Mouse (Mus musculus): ENCODE results near the gene Mrgbp. TPM values are rescaled to one million over a fixed set of nuclear protein-coding genes. Genes with fewer than 3 reads are reported as not detected.

Mrgbp gene
- total RNA-seq, 2 experiments from 2014 or later: 7.1 to 10.4 TPM

- ATAC-seq (replicated peaks; ENCODE audit: low FRiP score, poor library complexity, severe bottlenecking): no peak
Measured at GRCm38 (mm10) chr2:180583154-180583507, 2.0 kb downstream of the Mrgbp start.

GRCm38 (mm10) chr2:180588736-180589122 lies 7.6 kb downstream of the Mrgbp start:
- ATAC-seq (replicated peaks; ENCODE audit: low FRiP score, poor library complexity, severe bottlenecking): peak; percentile 10; the same call in 1 of the 2 replicates

- ATAC-seq (replicated peaks; ENCODE audit: low FRiP score, poor library complexity, severe bottlenecking): peak; percentile 88
Measured at GRCm38 (mm10) chr2:180589123-180589831, 8.2 kb downstream of the Mrgbp start, which contains the start of gene Ogfr. TSS of gene Ogfr (plus strand) at chr2:180589245.

GRCm38 (mm10) chr2:180597490-180597889 lies 16.4 kb downstream of the Mrgbp start, which contains the start of gene Col9a3:
TSS of gene Col9a3 (plus strand) at chr2:180597790.
- ATAC-seq (replicated peaks; ENCODE audit: low FRiP score, poor library complexity, severe bottlenecking): no peak

DNA sequence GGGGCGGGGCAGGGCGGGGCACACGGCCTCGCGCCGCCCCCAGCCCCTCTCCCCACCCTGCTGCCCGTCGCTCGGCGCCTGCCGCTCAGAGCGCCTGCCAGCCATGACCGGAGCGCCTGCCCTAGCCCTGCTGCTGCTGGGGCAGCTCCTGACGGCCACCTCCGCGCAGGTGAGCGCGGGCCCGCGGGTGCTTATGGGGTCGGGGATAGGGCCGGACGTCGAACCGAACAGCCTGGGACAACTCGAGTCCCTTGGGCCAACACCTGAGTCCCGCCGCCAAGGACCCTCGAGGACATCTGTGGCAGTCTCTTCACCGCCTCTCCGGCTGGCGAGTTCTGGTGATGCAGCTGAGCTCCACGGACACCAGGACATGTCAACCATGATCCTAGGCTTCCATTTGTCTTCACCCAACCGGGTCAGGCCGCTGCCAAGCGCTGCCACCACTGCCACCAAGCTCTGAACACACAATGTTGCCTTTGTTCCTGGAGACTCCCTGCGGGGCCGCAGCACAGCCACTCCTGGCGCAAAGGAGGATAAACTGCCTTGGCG lies 17.1 kb downstream of the Mrgbp start:
- ATAC-seq (replicated peaks; ENCODE audit: low FRiP score, poor library complexity, severe bottlenecking): no peak

- ATAC-seq (replicated peaks; ENCODE audit: low FRiP score, poor library complexity, severe bottlenecking): no peak
Measured at GRCm38 (mm10) chr2:180600569-180601021, 19.5 kb downstream of the Mrgbp start.

DNA sequence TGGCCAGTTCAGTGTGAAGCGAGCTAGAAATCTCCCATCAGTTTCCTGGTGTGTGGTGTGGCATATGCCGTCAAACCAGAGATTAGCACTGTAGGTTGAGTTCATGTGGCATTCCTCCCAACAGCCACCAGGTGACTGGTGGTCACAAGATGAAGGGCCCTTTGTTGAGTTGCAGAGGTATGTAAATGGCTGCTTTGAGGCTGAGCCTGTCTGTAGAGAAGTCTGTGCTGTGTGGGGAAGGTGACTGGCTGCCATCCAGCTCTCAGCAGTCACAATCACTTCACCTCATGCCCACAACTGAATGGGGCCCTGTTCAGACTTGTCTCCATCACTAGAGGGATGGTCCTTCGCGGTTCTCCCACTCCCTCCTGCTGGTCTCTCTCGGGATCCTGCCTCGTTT lies 23.7 kb downstream of the Mrgbp start:
- ATAC-seq (replicated peaks; ENCODE audit: low FRiP score, poor library complexity, severe bottlenecking): no peak

- ATAC-seq (replicated peaks; ENCODE audit: low FRiP score, poor library complexity, severe bottlenecking): no peak
Measured at GRCm38 (mm10) chr2:180610283-180610682, 29.2 kb downstream of the Mrgbp start.

GRCm38 (mm10) chr2:180611882-180612281 lies 30.8 kb downstream of the Mrgbp start:
- no peak for ATAC-seq (replicated peaks; ENCODE audit: low FRiP score, poor library complexity, severe bottlenecking)

Other genes with a start within 250 kb of the Mrgbp start
- gene Gata5, start 246.6 kb upstream of the Mrgbp start, total RNA-seq (2015; ENCODE audit: low replicate concordance): not detected in 2 replicates
- gene Gata5, start 246.6 kb upstream of the Mrgbp start, total RNA-seq (2017; ENCODE audit: low replicate concordance): not detected in 2 replicates
- 4.4 and 4.6 TPM in 2 replicates for gene Slco4a1, start 125.1 kb upstream of the Mrgbp start, total RNA-seq (2015; ENCODE audit: low replicate concordance)
- gene Slco4a1, start 125.1 kb upstream of the Mrgbp start, total RNA-seq (2017; ENCODE audit: low replicate concordance): 2.4 and 3.2 TPM in 2 replicates
- gene Ntsr1, start 81.3 kb upstream of the Mrgbp start, total RNA-seq (2015; ENCODE audit: low replicate concordance): not detected in 2 replicates
- gene Ntsr1, start 81.3 kb upstream of the Mrgbp start, total RNA-seq (2017; ENCODE audit: low replicate concordance): not detected in 2 replicates
- 11.5 and 18.8 TPM in 2 replicates for gene Ogfr, start 7.9 kb downstream of the Mrgbp start, total RNA-seq (2015; ENCODE audit: low replicate concordance)
- gene Ogfr, start 7.9 kb downstream of the Mrgbp start, total RNA-seq (2017; ENCODE audit: low replicate concordance): 22.2 and 27.9 TPM in 2 replicates
- gene Col9a3, start 16.5 kb downstream of the Mrgbp start, total RNA-seq (2015; ENCODE audit: low replicate concordance): not detected in 2 replicates
- 0.94 and 2.2 TPM in 2 replicates for gene Col9a3, start 16.5 kb downstream of the Mrgbp start, total RNA-seq (2017; ENCODE audit: low replicate concordance)
- not detected in 2 replicates for gene Tcfl5, start 61.4 kb downstream of the Mrgbp start, total RNA-seq (2015; ENCODE audit: low replicate concordance)
- gene Tcfl5, start 61.4 kb downstream of the Mrgbp start, total RNA-seq (2017; ENCODE audit: low replicate concordance): not detected in 2 replicates
- gene Dido1, start 128.7 kb downstream of the Mrgbp start, total RNA-seq (2015; ENCODE audit: low replicate concordance): 25.2 and 25.3 TPM in 2 replicates
- 45.2 and 57.2 TPM in 2 replicates for gene Dido1, start 128.7 kb downstream of the Mrgbp start, total RNA-seq (2017; ENCODE audit: low replicate concordance)
- gene Gid8, start 128.8 kb downstream of the Mrgbp start, total RNA-seq (2015; ENCODE audit: low replicate concordance): 49.8 and 77.7 TPM in 2 replicates
- gene Gid8, start 128.8 kb downstream of the Mrgbp start, total RNA-seq (2017; ENCODE audit: low replicate concordance): 113 and 114 TPM in 2 replicates
- gene Slc17a9, start 144.0 kb downstream of the Mrgbp start, total RNA-seq (2015; ENCODE audit: low replicate concordance): 10.6 and 16.1 TPM in 2 replicates
- gene Slc17a9, start 144.0 kb downstream of the Mrgbp start, total RNA-seq (2017; ENCODE audit: low replicate concordance): 1.5 and 3.1 TPM in 2 replicates
- not detected in 2 replicates for gene Bhlhe23, start 195.6 kb downstream of the Mrgbp start, total RNA-seq (2015; ENCODE audit: low replicate concordance)
- gene Bhlhe23, start 195.6 kb downstream of the Mrgbp start, total RNA-seq (2017; ENCODE audit: low replicate concordance): not detected in 2 replicates

Data from erythroblast, adult 5-6 weeks (primary cell).